Mouse (Mus musculus) embryonic stem cell, embryonic (primary cell): ENCODE measurements around the gene Cacnb1.

Experiments used
- CTCF ChIA-PET, 4 experiments: fragments of 300-600 bp in 2 of 4; fragments of 350-600 bp in 2 of 4; sonication (Branson Sonifier 250); formaldehyde crosslinking; loops; one replicate each; lab custom pipeline; 2022; ENCODE audit warnings: inconsistent platforms in 2 of 4; lab: Charles Lee
- POLR2A ChIA-PET, 4 experiments: fragments of 300-600 bp in 2 of 4; fragments of 350-600 bp in 2 of 4; sonication (Branson Sonifier 250); formaldehyde crosslinking; loops; one replicate each; lab custom pipeline; 2022; ENCODE audit warnings: antibody characterized with exemption in 4 of 4, inconsistent platforms in 1 of 4; lab: Charles Lee

Gene Cacnb1

GRCm38 (mm10) chr11:98026570-98027296 lies 3.9 kb upstream of the Cacnb1 start, which contains the start of gene Rpl19:
Gene Rpl19, plus strand, starts transcription at chr11:98026710.
- ChIA-PET CTCF (interaction anchor here in 1 of 4 experiments (0.6 to 1.0 kb wide), 2 partner anchors 32 to 316 kb away, joined by 3 read pairs; no protein-coding TSS in a partner anchor), POLR2A (interaction anchor here (0.5 to 9.9 kb wide), 112 partner anchors 7 to 1513 kb away, joined by 3 to 138 read pairs (median 5); partner anchors contain the start of genes Fbxo47 (in 3 of the 4), Arl5c (in 2 of the 4), B230217C12Rik (in 2 of the 4) and Cdk12 (in 2 of the 4))

- ChIA-PET CTCF (interaction anchor here in 1 of 4 experiments (1.0 kb wide), 1 partner anchor 316 kb away, joined by 3 read pairs; no protein-coding TSS in a partner anchor), POLR2A (interaction anchor here (0.5 to 9.9 kb wide), 109 partner anchors 7 to 1513 kb away, joined by 3 to 138 read pairs (median 5); partner anchors contain the start of genes Fbxo47 (in 3 of the 4), Arl5c (in 2 of the 4), B230217C12Rik (in 2 of the 4) and Cdk12 (in 2 of the 4))
Measured at GRCm38 (mm10) chr11:98026248-98026569, 3.4 kb upstream of the Cacnb1 start.

- ChIA-PET POLR2A (interaction anchor here in 3 of 4 experiments (0.6 to 9.9 kb wide), 12 partner anchors 6 to 178 kb away, joined by 3 to 138 read pairs (median 6); partner anchors contain the start of genes Cacnb1 (in 1 of the 3), Cdk12 (in 1 of the 3), Fbxo47 (in 1 of the 3) and Plxdc1 (in 1 of the 3)), CTCF (interaction anchor here in 1 of 4 experiments (0.7 kb wide), 1 partner anchor 1069 kb away, joined by 3 read pairs; no protein-coding TSS in a partner anchor)
Measured at GRCm38 (mm10) chr11:98024516-98024915, 1.7 kb upstream of the Cacnb1 start.

GRCm38 (mm10) chr11:98022253-98022554 lies 630 bp downstream of the Cacnb1 start:
- CTCF ChIA-PET: interaction anchor here in 2 of 4 experiments (1.0 to 4.7 kb wide), 2 partner anchors 20 to 123 kb away, joined by 3 to 34 read pairs; no protein-coding TSS in a partner anchor

GRCm38 (mm10) chr11:98021565-98022252 lies 1.1 kb downstream of the Cacnb1 start:
- ChIA-PET POLR2A (interaction anchor here in 3 of 4 experiments (0.6 to 9.9 kb wide), 23 partner anchors 7 to 281 kb away, joined by 3 to 77 read pairs (median 4); partner anchors contain the start of genes Cwc25 (in 1 of the 3), Fbxo47 (in 1 of the 3), Rpl19 (in 1 of the 3) and Stac2 (in 1 of the 3)), CTCF (interaction anchor here in 2 of 4 experiments (1.3 to 4.7 kb wide), 4 partner anchors 9 to 22 kb away, joined by 3 to 40 read pairs (median 20); no protein-coding TSS in a partner anchor)

More at GRCm38 (mm10) chr11:98022253-98022554, 630 bp downstream of the Cacnb1 start:
- POLR2A ChIA-PET: interaction anchor here in 2 of 4 experiments (0.6 to 9.9 kb wide), 29 partner anchors 6 to 843 kb away, joined by 3 to 77 read pairs (median 4); partner anchors contain the start of genes Cdk12 (in 1 of the 2), Cwc25 (in 1 of the 2), Fbxo47 (in 1 of the 2) and Plxdc1 (in 1 of the 2)

- ChIA-PET CTCF (interaction anchor here in 3 of 4 experiments (0.5 to 4.7 kb wide), 7 partner anchors 9 to 244 kb away, joined by 3 to 40 read pairs (median 4); no protein-coding TSS in a partner anchor), POLR2A (interaction anchor here (0.6 to 9.9 kb wide), 29 partner anchors 7 to 281 kb away, joined by 3 to 77 read pairs (median 4); partner anchors contain the start of genes Rpl19 (in 2 of the 4), Cwc25 (in 1 of the 4), Rpl23 (in 1 of the 4) and Stac2 (in 1 of the 4))
Measured at GRCm38 (mm10) chr11:98021118-98021517, 1.7 kb downstream of the Cacnb1 start.

GRCm38 (mm10) chr11:98020710-98021109 lies 2.1 kb downstream of the Cacnb1 start:
- ChIA-PET POLR2A (interaction anchor here (0.6 to 9.9 kb wide), 27 partner anchors 7 to 280 kb away, joined by 3 to 77 read pairs (median 4); partner anchors contain the start of genes Rpl19 (in 2 of the 4), Rpl23 (in 1 of the 4) and Stac2 (in 1 of the 4)), CTCF (interaction anchor here in 3 of 4 experiments (0.5 to 4.7 kb wide), 7 partner anchors 8 to 243 kb away, joined by 3 to 40 read pairs (median 4); no protein-coding TSS in a partner anchor)

- ChIA-PET CTCF (interaction anchor here in 3 of 4 experiments (0.6 to 4.7 kb wide), 26 partner anchors 8 to 323 kb away, joined by 3 to 40 read pairs (median 4); partner anchors contain the start of genes Fbxo47 (in 1 of the 3) and Plxdc1 (in 1 of the 3)), POLR2A (interaction anchor here (0.6 to 9.9 kb wide), 41 partner anchors 8 to 280 kb away, joined by 3 to 77 read pairs (median 4); partner anchors contain the start of genes Rpl19 (in 2 of the 4), Lasp1 (in 1 of the 4) and Stac2 (in 1 of the 4))
Measured at GRCm38 (mm10) chr11:98019883-98020610, 2.8 kb downstream of the Cacnb1 start.

GRCm38 (mm10) chr11:98018858-98019641 lies 3.8 kb downstream of the Cacnb1 start:
- POLR2A ChIA-PET: interaction anchor here (0.6 to 9.9 kb wide), 49 partner anchors 8 to 612 kb away, joined by 3 to 77 read pairs (median 4); partner anchors contain the start of genes Rpl19 (in 3 of the 4), Cdk12 (in 1 of the 4), Lasp1 (in 1 of the 4) and Stac2 (in 1 of the 4)
- CTCF ChIA-PET: interaction anchor here (0.5 to 4.7 kb wide), 37 partner anchors 8 to 946 kb away, joined by 3 to 40 read pairs (median 4); partner anchors contain the start of genes B230217C12Rik (in 1 of the 4), Cwc25 (in 1 of the 4), Fbxo47 (in 1 of the 4) and Plxdc1 (in 1 of the 4)

GRCm38 (mm10) chr11:98018222-98018621 lies 4.6 kb downstream of the Cacnb1 start:
- ChIA-PET CTCF (interaction anchor here (0.5 to 4.7 kb wide), 17 partner anchors 9 to 178 kb away, joined by 3 to 34 read pairs (median 4); partner anchors contain the start of gene B230217C12Rik (in 1 of the 4)), POLR2A (interaction anchor here (0.6 to 9.9 kb wide), 23 partner anchors 8 to 611 kb away, joined by 3 to 77 read pairs (median 3); partner anchors contain the start of genes Rpl19 (in 3 of the 4), Cdk12 (in 1 of the 4) and Stac2 (in 1 of the 4))

GRCm38 (mm10) chr11:98016824-98017223 lies 6.0 kb downstream of the Cacnb1 start:
- CTCF ChIA-PET: interaction anchor here in 2 of 4 experiments (0.6 to 2.4 kb wide), 2 partner anchors 14 to 664 kb away, joined by 4 to 11 read pairs; no protein-coding TSS in a partner anchor
- POLR2A ChIA-PET: interaction anchor here in 3 of 4 experiments (0.6 to 9.9 kb wide), 3 partner anchors 12 to 218 kb away, joined by 3 to 77 read pairs (median 3); partner anchors contain the start of genes Lasp1 (in 1 of the 3) and Rpl19 (in 1 of the 3)

- ChIA-PET POLR2A (interaction anchor here in 3 of 4 experiments (0.6 to 9.9 kb wide), 4 partner anchors 11 to 217 kb away, joined by 3 to 77 read pairs (median 30); partner anchors contain the start of genes Rpl19 (in 2 of the 3) and Lasp1 (in 1 of the 3)), CTCF (interaction anchor here in 2 of 4 experiments (0.6 to 2.4 kb wide), 3 partner anchors 13 to 664 kb away, joined by 3 to 11 read pairs (median 4); no protein-coding TSS in a partner anchor)
Measured at GRCm38 (mm10) chr11:98016177-98016576, 6.7 kb downstream of the Cacnb1 start.

- POLR2A ChIA-PET: interaction anchor here (0.6 to 5.5 kb wide), 36 partner anchors 8 to 315 kb away, joined by 3 to 56 read pairs (median 4); partner anchors contain the start of genes Rpl19 (in 4 of the 4), Cacnb1 (in 2 of the 4), Fbxo47 (in 2 of the 4) and Arl5c (in 1 of the 4)
- CTCF ChIA-PET: interaction anchor here (0.6 to 3.2 kb wide), 21 partner anchors 8 to 457 kb away, joined by 3 to 36 read pairs (median 4); partner anchors contain the start of gene Arl5c (in 1 of the 4)
Measured at GRCm38 (mm10) chr11:98012831-98013230, 10.0 kb downstream of the Cacnb1 start.

GRCm38 (mm10) chr11:98011716-98012115 lies 11.1 kb downstream of the Cacnb1 start:
- ChIA-PET POLR2A (interaction anchor here in 3 of 4 experiments (0.5 to 5.5 kb wide), 31 partner anchors 8 to 710 kb away, joined by 3 to 56 read pairs (median 4); partner anchors contain the start of genes Rpl19 (in 3 of the 3), Cacnb1 (in 2 of the 3), Arl5c (in 1 of the 3) and Fbxo47 (in 1 of the 3)), CTCF (interaction anchor here in 3 of 4 experiments (1.0 to 3.2 kb wide), 14 partner anchors 8 to 522 kb away, joined by 3 to 36 read pairs (median 3); partner anchors contain the start of genes Arl5c (in 1 of the 3) and Stac2 (in 1 of the 3))
